Mouse (Mus musculus): ENCODE results near the gene Capn2.

Capn2 gene

DNA sequence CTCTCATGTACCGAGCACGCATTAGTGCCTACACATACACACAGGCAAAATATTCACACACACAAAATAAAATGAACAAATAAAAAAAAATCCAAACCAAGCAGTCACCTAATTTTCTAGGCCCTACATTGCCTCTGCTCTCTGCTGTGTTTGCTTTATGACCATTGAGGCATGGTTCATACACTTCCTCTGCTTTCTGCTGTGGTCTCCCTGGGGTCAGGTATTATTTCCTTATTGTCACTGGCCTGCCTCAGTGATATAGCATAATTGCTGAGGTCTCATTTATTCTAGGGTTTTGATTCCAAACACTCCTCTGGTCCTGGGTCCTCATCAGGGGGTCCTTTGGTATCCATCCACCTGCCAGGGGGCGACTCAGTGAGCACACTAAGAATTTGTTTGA lies 8.2 kb upstream of the Capn2 start:
- DNase-seq (ENCODE audit: low spot score in 2 of 2), result no peak

DNA sequence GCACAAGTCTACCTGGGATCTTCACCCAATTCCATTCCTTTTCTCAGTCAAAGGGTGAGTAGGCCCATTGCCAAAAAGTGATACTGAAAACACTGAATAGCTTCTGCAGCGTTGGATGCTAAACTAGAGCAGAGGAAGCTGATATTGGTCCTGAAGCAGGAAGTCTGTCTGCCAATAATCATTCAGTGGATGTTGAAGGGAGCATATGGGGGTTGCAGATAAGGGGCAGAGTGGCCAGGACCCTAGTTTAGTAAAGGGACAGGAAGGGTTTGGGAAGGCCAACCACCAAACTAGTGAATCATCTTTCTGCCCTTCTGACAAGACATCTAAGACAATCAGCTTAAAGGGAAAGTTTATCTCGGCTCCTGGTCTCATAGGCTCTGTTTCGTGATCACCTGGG lies 6.3 kb upstream of the Capn2 start:
- DNase-seq (ENCODE audit: low spot score in 2 of 2), result no peak

DNA sequence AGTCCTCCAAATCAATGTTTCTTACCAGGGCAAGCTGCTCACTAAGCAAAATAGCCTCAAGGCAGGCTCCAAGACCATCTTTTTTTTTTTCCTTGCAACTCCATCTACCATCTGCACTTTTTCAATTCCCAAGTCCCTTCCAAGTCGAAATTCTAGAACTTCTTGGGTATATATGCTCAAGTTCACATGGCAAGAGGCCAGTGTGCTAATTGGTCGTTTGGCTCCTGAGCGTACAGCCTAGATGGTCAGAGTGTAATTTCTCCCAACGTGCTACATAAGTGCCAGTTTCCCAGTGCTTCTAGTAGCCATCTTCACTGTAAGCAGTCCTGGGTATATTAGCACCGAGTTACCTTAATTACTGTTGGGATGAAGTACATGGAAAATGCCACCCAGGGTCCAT lies 5.6 kb upstream of the Capn2 start:
- DNase-seq (ENCODE audit: low spot score in 2 of 2), result no peak

DNA sequence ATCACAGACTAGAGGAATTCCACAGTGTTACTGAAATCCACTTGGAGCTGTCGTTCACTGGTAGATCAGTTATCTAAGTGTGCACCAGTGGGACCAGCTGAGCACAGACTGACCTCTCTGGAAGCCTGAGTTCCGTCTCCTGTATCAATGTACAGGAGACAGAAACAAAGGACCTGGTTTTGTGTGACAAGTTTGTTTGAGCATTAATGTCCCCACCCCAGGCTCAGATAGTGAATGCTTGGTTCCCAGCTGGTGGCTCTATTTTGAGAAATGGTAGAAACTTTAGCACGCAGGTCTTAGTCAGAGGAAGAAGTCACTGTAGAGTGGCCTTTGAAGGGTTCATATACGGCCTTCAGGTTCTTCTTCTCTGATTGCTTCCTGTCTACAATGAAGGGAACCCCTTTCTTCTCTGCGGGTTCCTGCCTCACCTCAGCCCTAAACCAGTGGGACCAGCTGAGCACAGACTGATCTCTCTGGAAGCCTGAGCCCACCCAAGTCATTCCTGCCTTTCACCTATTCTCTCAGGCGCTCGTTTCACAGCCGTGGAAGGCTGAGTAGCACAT lies 3.6 kb upstream of the Capn2 start:
- DNase-seq (ENCODE audit: low spot score in 2 of 2), result no peak

DNA sequence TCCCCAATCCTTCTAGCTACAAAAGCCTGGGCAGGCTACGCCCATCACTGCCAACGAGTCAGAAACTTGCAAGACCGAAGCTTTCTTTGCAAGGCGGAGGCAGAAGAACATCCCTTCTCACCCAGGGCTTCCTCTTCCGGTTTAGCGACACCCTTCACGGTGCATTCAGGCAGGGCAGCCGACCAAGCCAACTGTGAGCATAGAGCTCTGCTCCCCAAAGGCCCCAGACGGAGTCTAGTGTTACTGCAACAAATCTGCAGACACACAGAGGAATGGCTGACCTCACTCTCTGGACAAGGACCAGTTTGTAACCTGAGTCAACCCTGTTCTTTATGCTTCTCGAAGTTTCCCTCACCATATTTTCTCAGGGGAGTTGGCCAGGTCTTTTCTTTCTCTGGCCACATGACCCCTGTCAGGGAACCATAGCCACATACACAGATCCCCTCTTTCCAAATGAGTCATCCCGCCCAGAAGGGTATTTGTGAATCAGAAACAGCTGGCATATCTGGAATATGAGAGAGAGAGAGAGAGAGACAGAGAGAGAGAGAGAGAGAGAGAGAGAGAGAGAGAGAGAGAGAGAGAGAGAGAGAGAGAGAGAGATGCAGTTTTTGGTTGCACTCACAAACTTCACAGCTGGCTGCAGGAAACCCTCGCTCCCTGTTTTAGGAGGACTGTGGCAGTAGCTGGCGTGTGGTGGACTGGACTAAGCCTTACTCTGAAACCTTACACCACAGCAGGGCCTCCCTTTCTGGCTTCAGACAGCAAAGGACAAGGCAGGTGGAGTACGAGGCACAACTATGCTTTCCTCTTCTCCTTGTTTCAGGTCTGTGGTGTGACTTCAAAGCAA lies 2.9 kb upstream of the Capn2 start:
- DNase-seq (ENCODE audit: low spot score in 2 of 2), result no peak

- no peak for DNase-seq (ENCODE audit: low spot score in 2 of 2)
Measured at GRCm38 (mm10) chr1:182519341-182519740, 1.9 kb upstream of the Capn2 start.

GRCm38 (mm10) chr1:182518811-182519210 lies 1.4 kb upstream of the Capn2 start:
- DNase-seq (ENCODE audit: low spot score in 2 of 2), result no peak

DNA sequence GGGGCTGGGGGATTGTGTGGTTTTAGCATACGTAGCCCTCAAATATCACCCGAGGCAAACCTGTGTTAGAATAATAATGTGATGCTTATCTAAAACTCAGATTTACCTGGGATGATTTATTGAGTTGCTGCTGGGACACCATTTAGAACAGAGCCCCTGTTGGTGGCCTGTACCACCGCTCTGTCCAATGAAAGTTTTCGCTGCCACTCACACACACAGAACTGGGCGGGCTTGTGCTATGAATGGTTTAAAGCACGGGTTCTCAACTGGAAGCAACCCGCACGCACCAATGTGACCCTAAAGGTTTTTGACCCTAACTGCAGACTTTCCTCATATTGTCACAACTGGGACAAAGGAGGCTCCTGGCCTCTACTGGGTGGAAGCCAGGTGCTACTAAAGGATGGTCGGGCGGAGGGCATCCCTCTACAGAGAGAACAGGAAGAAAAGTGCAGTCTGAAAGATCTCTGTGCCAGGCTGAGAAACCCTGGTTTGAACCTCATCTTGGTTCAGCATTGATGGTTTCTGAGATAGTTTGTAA lies 804 bp upstream of the Capn2 start:
- DNase-seq (ENCODE audit: low spot score in 2 of 2), result no peak

DNA sequence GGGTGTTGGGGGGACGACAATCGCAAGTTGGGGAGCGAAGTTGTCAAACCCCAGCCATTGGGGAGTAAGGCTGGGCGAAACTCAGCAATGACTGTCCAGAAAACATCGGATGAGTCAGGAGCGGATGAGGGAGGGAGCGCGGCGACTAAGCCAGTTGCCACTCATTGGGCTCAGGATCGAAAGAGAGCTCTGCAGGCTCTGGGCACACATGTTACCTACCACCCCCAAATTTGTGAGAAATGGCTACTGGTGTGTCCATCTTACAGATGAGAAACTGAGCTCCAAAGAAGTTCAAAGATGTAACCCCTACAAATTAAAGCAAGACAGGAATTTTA lies 236 bp upstream of the Capn2 start:
- no peak for DNase-seq (ENCODE audit: low spot score in 2 of 2)

DNA sequence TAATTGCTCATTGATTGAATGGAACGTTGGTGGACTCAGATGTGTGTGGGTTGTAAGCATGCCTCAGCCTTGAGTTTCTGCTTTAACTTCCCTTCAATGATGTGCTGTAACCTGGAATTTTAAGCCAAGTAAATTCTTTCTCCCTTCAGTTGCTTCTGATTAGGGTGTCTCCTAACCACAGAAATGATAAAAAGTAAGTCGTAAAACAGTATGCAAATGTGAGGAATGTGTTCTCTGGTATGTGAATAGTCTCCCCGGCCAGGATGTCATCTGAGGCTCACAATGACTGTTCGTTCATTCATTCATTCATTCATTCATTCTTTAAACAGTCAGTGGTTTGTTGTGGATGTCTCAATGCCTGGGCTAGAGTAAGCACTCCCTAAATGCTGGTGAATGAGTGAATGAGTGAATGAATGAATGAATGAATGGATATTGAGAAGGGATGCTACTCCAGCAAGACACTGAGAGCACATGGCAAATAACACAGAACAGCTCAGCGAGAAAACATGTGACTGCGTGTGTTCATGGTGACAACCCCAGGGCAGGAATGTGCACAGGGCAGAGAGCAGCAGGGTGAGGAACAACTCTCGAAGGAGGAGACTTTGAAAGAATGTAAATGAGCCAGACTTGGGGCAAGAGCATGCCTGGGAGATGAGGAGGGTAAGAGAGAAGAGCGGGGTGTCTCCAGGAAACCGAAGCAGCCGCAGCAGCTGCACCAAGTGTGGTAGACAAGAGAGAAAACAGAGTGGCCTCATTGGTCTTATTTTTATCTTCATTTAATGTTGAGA lies 2.4 kb downstream of the Capn2 start:
- no peak for DNase-seq (ENCODE audit: low spot score in 2 of 2)

DNA sequence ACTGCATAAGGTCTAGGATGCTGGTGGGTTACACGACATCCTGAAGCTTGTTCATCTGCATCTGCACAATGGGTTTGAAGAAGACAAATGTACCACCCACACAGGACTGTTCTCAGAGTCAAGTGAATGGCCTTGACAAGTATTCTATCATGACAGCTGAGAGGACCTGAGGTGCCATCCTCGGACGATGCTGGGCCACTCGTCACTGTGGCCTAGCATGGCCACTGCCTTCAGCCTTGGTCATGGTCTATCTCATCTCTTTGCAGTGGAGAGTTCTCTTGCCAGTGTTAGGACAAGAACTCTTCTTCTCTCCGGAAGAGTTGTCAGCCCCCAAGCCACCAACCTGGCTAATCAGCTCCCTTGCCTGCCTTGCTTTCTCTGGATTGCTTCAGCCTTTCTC lies 3.7 kb downstream of the Capn2 start:
- no peak for DNase-seq (ENCODE audit: low spot score in 2 of 2)

GRCm38 (mm10) chr1:182512901-182513410 lies 4.5 kb downstream of the Capn2 start:
- no peak for DNase-seq (ENCODE audit: low spot score in 2 of 2)

- no peak for DNase-seq (ENCODE audit: low spot score in 2 of 2)
Measured at GRCm38 (mm10) chr1:182511778-182512177, 5.6 kb downstream of the Capn2 start.

- DNase-seq (ENCODE audit: low spot score in 2 of 2), result no peak
Measured at GRCm38 (mm10) chr1:182511073-182511472, 6.3 kb downstream of the Capn2 start.

- no peak for DNase-seq (ENCODE audit: low spot score in 2 of 2)
Measured at GRCm38 (mm10) chr1:182509110-182509797, 8.2 kb downstream of the Capn2 start.

DNA sequence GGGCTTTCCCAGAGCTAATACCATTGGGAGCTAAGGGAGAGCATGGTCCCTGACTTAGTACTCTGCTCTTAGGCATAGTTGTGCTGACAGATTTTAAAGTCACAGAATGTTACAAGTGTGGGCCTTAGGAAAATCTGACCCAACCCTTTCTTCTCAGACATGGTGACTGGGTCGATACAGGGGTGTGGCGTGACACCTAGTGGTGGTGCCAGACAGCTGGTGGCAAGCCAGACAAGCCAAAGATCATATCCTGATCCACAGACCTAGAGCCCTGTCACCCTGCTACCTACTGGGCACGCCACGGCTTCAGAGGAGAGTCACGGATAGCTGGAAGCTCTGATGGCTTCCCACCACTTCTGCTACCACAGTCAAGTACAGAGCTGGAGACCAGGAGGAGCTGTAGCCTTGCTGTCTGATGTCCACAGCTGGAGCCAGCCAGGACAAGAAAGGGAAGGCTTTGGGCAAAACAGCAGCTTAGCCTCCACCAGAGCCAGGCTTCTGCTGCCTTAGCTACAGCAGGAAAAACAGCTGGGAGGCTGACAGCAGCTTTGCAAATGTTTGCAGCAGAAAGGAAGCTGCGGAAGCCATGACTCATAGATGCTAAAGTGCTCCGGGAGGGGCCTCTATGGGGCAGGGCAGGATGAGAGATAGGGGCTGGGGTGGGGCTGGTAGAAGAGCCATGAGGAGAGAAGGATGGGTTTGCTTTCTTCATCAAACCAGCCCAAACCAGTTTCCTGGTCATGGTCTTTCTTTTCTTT lies 11.0 kb downstream of the Capn2 start:
- DNase-seq (ENCODE audit: low spot score in 2 of 2), result no peak

- DNase-seq (ENCODE audit: low spot score in 2 of 2), result no peak
Measured at GRCm38 (mm10) chr1:182505291-182505690, 12.1 kb downstream of the Capn2 start.

- DNase-seq (ENCODE audit: low spot score in 2 of 2), result no peak
Measured at GRCm38 (mm10) chr1:182504223-182504622, 13.2 kb downstream of the Capn2 start.

DNA sequence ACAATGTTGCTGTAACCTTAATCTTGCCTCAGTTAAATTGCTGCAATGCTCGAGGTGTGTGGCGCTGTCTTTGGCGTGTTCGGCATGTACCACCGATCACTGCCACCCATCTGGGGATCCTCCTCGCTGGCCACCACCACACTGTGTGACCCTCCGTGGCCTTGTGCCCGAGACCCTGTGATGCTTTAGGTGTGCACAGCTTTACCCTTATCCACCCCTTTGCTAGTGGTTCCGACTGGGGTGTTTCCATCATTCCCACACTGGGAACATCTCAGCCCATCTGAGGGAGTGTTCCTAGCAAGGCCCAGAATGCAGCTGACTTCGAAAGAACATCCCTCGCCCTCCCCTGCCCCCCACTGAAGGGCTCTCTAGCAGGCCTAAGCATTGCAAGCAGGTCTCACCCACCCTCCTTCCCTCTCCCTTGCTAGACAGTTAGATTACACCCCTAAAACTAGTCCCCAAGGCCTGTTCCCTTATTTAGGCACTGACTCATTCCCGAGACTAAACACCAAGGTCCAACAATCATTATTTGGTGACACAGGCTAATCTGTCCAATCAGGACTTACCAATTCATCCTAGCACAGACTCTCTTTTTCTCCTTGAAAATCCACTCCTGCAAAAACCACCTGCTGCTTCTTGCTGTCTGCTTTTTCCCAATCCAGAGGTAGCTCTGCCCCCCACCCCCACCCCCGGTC lies 14.1 kb downstream of the Capn2 start:
- DNase-seq (ENCODE audit: low spot score in 2 of 2), result no peak

DNA sequence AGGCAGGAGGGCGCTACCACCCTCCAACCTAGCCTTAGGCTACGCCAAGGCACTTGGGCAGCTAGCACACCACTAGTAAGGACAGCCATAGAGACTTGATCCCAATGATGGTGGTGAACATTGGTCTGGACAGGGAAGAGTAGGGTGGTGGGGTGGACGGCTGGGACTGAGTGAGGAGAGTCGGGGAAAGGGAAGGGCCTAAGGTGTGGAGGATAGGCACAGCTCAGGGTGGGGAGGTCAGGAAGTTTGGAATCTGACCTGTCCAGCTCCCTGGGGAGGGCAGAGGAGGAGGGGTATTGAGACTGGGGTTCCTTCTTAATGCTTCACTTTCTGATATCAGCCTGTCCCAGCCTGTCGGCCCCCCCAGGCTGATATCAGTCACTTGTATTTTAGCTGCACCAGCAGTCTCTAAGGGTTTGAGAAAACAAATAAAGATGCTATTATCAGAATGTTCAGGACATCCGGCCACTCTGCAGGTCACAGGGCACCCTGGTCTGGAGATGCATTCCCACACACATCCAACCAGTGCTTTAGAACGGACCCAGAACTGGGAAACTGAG lies 14.8 kb downstream of the Capn2 start:
- DNase-seq (ENCODE audit: low spot score in 2 of 2), result no peak
